Mouse (Mus musculus) effector memory CD4-positive, alpha-beta T cell, adult 5 months (primary cell): ENCODE results near the gene Nr0b1. TPM values are rescaled to one million over a fixed set of nuclear protein-coding genes. Genes with fewer than 3 reads are reported as not detected.

Experiments
- polyA plus RNA-seq: library from polyadenylated mRNA; unstranded; fragments of 100-300 nt; shearing (Covaris generic); gene quantifications from one replicate; pipeline ENCODE4 v1.2.1, GENCODE M21; 2017

The Nr0b1 gene
- polyA plus RNA-seq = not detected

DNA sequence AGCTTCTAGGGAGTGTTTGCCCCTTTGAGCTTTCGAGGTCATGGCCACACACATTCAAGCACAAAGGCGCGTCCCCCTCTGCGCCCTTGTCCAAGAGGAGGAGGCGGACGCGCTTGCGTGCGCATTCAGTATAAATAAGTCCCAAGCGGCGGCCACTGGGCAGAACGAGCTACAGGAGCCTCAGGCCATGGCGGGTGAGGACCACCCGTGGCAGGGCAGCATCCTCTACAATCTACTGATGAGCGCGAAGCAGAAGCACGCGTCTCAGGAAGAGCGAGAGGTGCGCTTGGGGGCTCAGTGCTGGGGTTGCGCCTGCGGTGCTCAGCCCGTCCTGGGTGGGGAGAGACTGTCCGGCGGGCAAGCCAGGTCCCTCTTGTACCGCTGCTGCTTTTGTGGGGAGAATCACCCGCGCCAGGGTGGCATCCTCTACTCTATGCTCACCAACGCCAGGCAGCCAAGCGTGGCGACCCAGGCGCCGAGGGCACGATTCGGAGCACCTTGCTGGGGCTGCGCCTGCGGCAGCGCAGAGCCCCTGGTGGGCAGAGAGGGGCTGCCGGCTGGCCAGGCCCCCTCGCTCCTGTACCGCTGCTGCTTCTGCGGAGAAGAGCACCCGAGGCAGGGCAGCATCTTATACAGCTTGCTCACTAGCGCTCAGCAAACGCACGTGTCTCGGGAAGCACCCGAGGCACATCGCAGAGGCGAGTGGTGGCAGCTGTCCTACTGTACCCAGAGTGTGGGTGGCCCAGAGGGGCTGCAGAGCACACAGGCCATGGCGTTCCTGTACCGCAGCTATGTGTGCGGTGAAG lies at the start of gene Nr0b1:
TSS of gene Nr0b1 (plus strand) at position 151 of the 806 bp plus-strand sequence.

Other genes with a start within 250 kb of the Nr0b1 start
- not detected for gene Samt3, start 147.6 kb upstream of the Nr0b1 start, polyA plus RNA-seq
- not detected for gene Mageb4, start 113.3 kb downstream of the Nr0b1 start, polyA plus RNA-seq